Mouse (Mus musculus) midbrain, embryonic 10.5 days (tissue): ENCODE results near the gene Cmas. TPM values are rescaled to one million over a fixed set of nuclear protein-coding genes. Genes with fewer than 3 reads are reported as not detected.

ENCODE experiments used
- DNase-seq: peaks from one replicate; pipeline ENCODE4 v3.0.0-alpha.2; 2017; ENCODE audit warnings: low spot score
- H3K27ac ChIP-seq: fragments of 300-500 bp; sonication (generic); replicated peaks from 2 replicates; pipeline ENCODE4 v1.5.1; 2016; ENCODE audit warnings: mild to moderate bottlenecking
- H3K27me3 ChIP-seq: fragments of 300-500 bp; sonication (generic); 2 replicates; pipeline ENCODE4 v1.6.1; 2016; ENCODE audit warnings: low read depth, mild to moderate bottlenecking; ENCODE audit not compliant: poor library complexity, severe bottlenecking
- H3K36me3 ChIP-seq: fragments of 300-500 bp; sonication (generic); 2 replicates; pipeline ENCODE4 v1.6.1; 2016; ENCODE audit warnings: mild to moderate bottlenecking, moderate library complexity
- H3K4me1 ChIP-seq: fragments of 300-500 bp; sonication (generic); 2 replicates; pipeline ENCODE4 v1.6.1; 2016
- H3K4me3 ChIP-seq: fragments of 300-500 bp; sonication (generic); 2 replicates; pipeline ENCODE4 v1.5.1; 2016; ENCODE audit warnings: mild to moderate bottlenecking, moderate library complexity
- H3K9me3 ChIP-seq: fragments of 300-500 bp; sonication (generic); replicated peaks from 2 replicates; pipeline ENCODE4 v1.6.1; 2016; ENCODE audit warnings: mild to moderate bottlenecking
- WGBS: fragments of 180-500 bp; shearing (Covaris S2); methylation state at CpG from one replicate; pipeline ENCODE4 v1.1.7; 2016; 5-methylcytosine and 5-hydroxymethylcytosine counted together
- polyA plus RNA-seq: library from polyadenylated mRNA; unstranded; fragments of >200 nt; fragmentation: Nextera tagmentation; extraction: Ambion mirVana; gene quantifications from 2 replicates; pipeline ENCODE4 v1.2.1, GENCODE M21; 2016

The Cmas gene
- polyA plus RNA-seq, 1 experiment from 2014 or later, result 81.0 TPM

GRCm38 (mm10) chr6:142757976-142758375, 1.5 kb downstream of the Cmas start:
- 89% methylated on average over 6 of the region's 6 CpGs for WGBS
- peaks cover 34% of the 10 kb centered on the region for H3K36me3 ChIP-seq
- H3K27me3 ChIP-seq, result peaks cover 31% of the 10 kb centered on the region
- DNase-seq, result no peak
- peaks cover 32% of the 10 kb centered on the region for H3K4me1 ChIP-seq
- peak overlapping the region; percentile 92 for H3K4me3 ChIP-seq
- H3K9me3 ChIP-seq, result no peaks in the 10 kb centered on the region
- no peak overlapping the region for H3K27ac ChIP-seq

- Histone ChIP-seq H3K27ac (no peak overlapping the region), H3K27me3 (peaks cover 26% of the 10 kb centered on the region), H3K4me1 (peaks cover 32% of the 10 kb centered on the region), H3K9me3 (no peaks in the 10 kb centered on the region), H3K36me3 (peaks cover 34% of the 10 kb centered on the region), H3K4me3 (no peak overlapping the region)
- DNase-seq, result no peak
- WGBS, result 94% methylated on average over 6 of the region's 6 CpGs
Observed at GRCm38 (mm10) chr6:142758562-142758961, 2.1 kb downstream of the Cmas start.

GRCm38 (mm10) chr6:142759633-142760032, 3.1 kb downstream of the Cmas start:
- 97% methylated on average over 2 of the region's 2 CpGs for WGBS
- H3K27ac ChIP-seq, result no peak overlapping the region

GRCm38 (mm10) chr6:142764933-142765332, 8.4 kb downstream of the Cmas start:
- Histone ChIP-seq H3K4me3 (no peak overlapping the region), H3K4me1 (peaks cover 7% of the 10 kb centered on the region; the same call in 1 of the 2 replicates), H3K9me3 (no peaks in the 10 kb centered on the region), H3K27me3 (no peaks in the 10 kb centered on the region), H3K36me3 (peaks cover 81% of the 10 kb centered on the region), H3K27ac (no peak overlapping the region)
- 77% methylated on average over 2 of the region's 2 CpGs for WGBS
- DNase-seq, result no peak

More at GRCm38 (mm10) chr6:142759633-142760032, 3.1 kb downstream of the Cmas start:
- H3K4me3 ChIP-seq, result no peak overlapping the region
- peaks cover 32% of the 10 kb centered on the region for H3K4me1 ChIP-seq
- no peaks in the 10 kb centered on the region for H3K9me3 ChIP-seq
- DNase-seq, result no peak
- H3K27me3 ChIP-seq, result peaks cover 15% of the 10 kb centered on the region
- peaks cover 42% of the 10 kb centered on the region for H3K36me3 ChIP-seq

GRCm38 (mm10) chr6:142767305-142767704, 10.8 kb downstream of the Cmas start:
- no peaks in the 10 kb centered on the region for H3K4me1 ChIP-seq
- no peaks in the 10 kb centered on the region for H3K27me3 ChIP-seq
- WGBS, result 92% methylated on average over 9 of the region's 9 CpGs
- H3K27ac ChIP-seq, result no peak overlapping the region
- peaks cover 85% of the 10 kb centered on the region for H3K36me3 ChIP-seq
- no peak overlapping the region for H3K4me3 ChIP-seq
- no peak for DNase-seq
- no peaks in the 10 kb centered on the region for H3K9me3 ChIP-seq

GRCm38 (mm10) chr6:142769896-142770295, 13.4 kb downstream of the Cmas start:
- Histone ChIP-seq H3K9me3 (no peaks in the 10 kb centered on the region), H3K27ac (no peak overlapping the region), H3K36me3 (peaks cover 100% of the 10 kb centered on the region), H3K4me1 (no peaks in the 10 kb centered on the region), H3K27me3 (no peaks in the 10 kb centered on the region), H3K4me3 (no peak overlapping the region)
- 95% methylated on average over 3 of the region's 3 CpGs for WGBS
- DNase-seq, result no peak

- H3K9me3 ChIP-seq, result no peaks in the 10 kb centered on the region
- H3K4me1 ChIP-seq, result no peaks in the 10 kb centered on the region
- H3K27me3 ChIP-seq, result no peaks in the 10 kb centered on the region
- H3K4me3 ChIP-seq, result no peak overlapping the region
- no peak for DNase-seq
- 94% methylated on average over 4 of the region's 4 CpGs for WGBS
- H3K36me3 ChIP-seq, result peaks cover 93% of the 10 kb centered on the region
- no peak overlapping the region for H3K27ac ChIP-seq
Observed at GRCm38 (mm10) chr6:142771643-142772042, 15.2 kb downstream of the Cmas start.

GRCm38 (mm10) chr6:142773566-142773965, 17.1 kb downstream of the Cmas start:
- H3K4me1 ChIP-seq, result no peaks in the 10 kb centered on the region
- peaks cover 74% of the 10 kb centered on the region for H3K36me3 ChIP-seq

GRCm38 (mm10) chr6:142776935-142777334, 20.4 kb downstream of the Cmas start:
- no peak for DNase-seq
- peaks cover 13% of the 10 kb centered on the region for H3K4me1 ChIP-seq
- no peaks in the 10 kb centered on the region for H3K27me3 ChIP-seq
- H3K4me3 ChIP-seq, result no peak overlapping the region
- WGBS, result 79% methylated on average over 4 of the region's 4 CpGs
- peaks cover 40% of the 10 kb centered on the region for H3K36me3 ChIP-seq
- H3K9me3 ChIP-seq, result no peaks in the 10 kb centered on the region
- H3K27ac ChIP-seq, result no peak overlapping the region

More at GRCm38 (mm10) chr6:142773566-142773965, 17.1 kb downstream of the Cmas start:
- H3K9me3 ChIP-seq, result no peaks in the 10 kb centered on the region
- H3K27me3 ChIP-seq, result no peaks in the 10 kb centered on the region
- WGBS, result 90% methylated on average over 5 of the region's 5 CpGs
- H3K27ac ChIP-seq, result no peak overlapping the region
- no peak overlapping the region for H3K4me3 ChIP-seq
- no peak for DNase-seq

- Histone ChIP-seq H3K4me1 (peaks cover 13% of the 10 kb centered on the region), H3K27ac (peak overlapping the region; percentile 63), H3K36me3 (peaks cover 17% of the 10 kb centered on the region), H3K9me3 (no peaks in the 10 kb centered on the region), H3K4me3 (no peak overlapping the region), H3K27me3 (no peaks in the 10 kb centered on the region; the same call in 1 of the 2 replicates)
- DNase-seq, result peak; percentile 43
- 59% methylated on average over 11 of the region's 11 CpGs for WGBS
Observed at GRCm38 (mm10) chr6:142779045-142779811, 22.7 kb downstream of the Cmas start.

GRCm38 (mm10) chr6:142779812-142780573, 23.5 kb downstream of the Cmas start:
- peaks cover 13% of the 10 kb centered on the region for H3K4me1 ChIP-seq
- no peaks in the 10 kb centered on the region for H3K9me3 ChIP-seq
- H3K4me3 ChIP-seq, result no peak overlapping the region
- no peak for DNase-seq
- 79% methylated on average over 14 of the region's 14 CpGs for whole genome bisulfite sequencing
- no peaks in the 10 kb centered on the region; the same call in 1 of the 2 replicates for H3K27me3 ChIP-seq
- peaks cover 10% of the 10 kb centered on the region for H3K36me3 ChIP-seq
- peak overlapping the region; percentile 63 for H3K27ac ChIP-seq

GRCm38 (mm10) chr6:142780574-142781033, 24.1 kb downstream of the Cmas start:
- no peak overlapping the region for H3K4me3 ChIP-seq
- H3K27me3 ChIP-seq, result no peaks in the 10 kb centered on the region; the same call in 1 of the 2 replicates
- H3K36me3 ChIP-seq, result peaks cover 4% of the 10 kb centered on the region; the same call in 1 of the 2 replicates
- H3K27ac ChIP-seq, result no peak overlapping the region
- 81% methylated on average over 4 of the region's 4 CpGs for WGBS
- peaks cover 13% of the 10 kb centered on the region for H3K4me1 ChIP-seq
- no peaks in the 10 kb centered on the region for H3K9me3 ChIP-seq
- no peak for DNase-seq

GRCm38 (mm10) chr6:142781286-142781685, 24.8 kb downstream of the Cmas start:
- Histone ChIP-seq H3K4me1 (peaks cover 13% of the 10 kb centered on the region), H3K4me3 (no peak overlapping the region), H3K36me3 (no peaks in the 10 kb centered on the region), H3K9me3 (no peaks in the 10 kb centered on the region), H3K27ac (no peak overlapping the region), H3K27me3 (no peaks in the 10 kb centered on the region; the same call in 1 of the 2 replicates)
- 61% methylated on average over 7 of the region's 7 CpGs for WGBS
- no peak for DNase-seq
